Mouse (Mus musculus) forebrain, embryonic 14.5 days (tissue): ENCODE results near the gene Zbtb9. TPM values are rescaled to one million over a fixed set of nuclear protein-coding genes. Genes with fewer than 3 reads are reported as not detected.
A peak's percentile ranks its signal among the peaks of the same experiment; 100 is the strongest.

ENCODE experiments used
- ATAC-seq: fragments of 200-750 bp; cut with Nextera tagmentation; 2 replicates; pipeline ENCODE4 v1.8.0; 2017; ENCODE audit warnings: mild to moderate bottlenecking, moderate library complexity
- DNase-seq: peaks from one replicate; pipeline ENCODE4 v3.0.0-alpha.2; 2015; ENCODE audit warnings: low spot score
- H3K27ac ChIP-seq: fragments of 300-500 bp; sonication (generic); 2 replicates; pipeline ENCODE4 v1.5.1; 2014; ENCODE audit warnings: low read depth, mild to moderate bottlenecking, control low read depth, low read length, moderate library complexity
- H3K27me3 ChIP-seq: fragments of 300-500 bp; sonication (generic); replicated peaks from 2 replicates; pipeline ENCODE4 v1.6.1; 2014; ENCODE audit warnings: low read length, control low read depth, mixed read lengths; ENCODE audit not compliant: control insufficient read depth, insufficient read depth
- H3K36me3 ChIP-seq: fragments of 300-500 bp; sonication (generic); 2 replicates; pipeline ENCODE4 v1.6.1; 2014; ENCODE audit warnings: low read length, control low read depth; ENCODE audit not compliant: control insufficient read depth, insufficient read depth
- H3K4me1 ChIP-seq: fragments of 300-500 bp; sonication (generic); 2 replicates; pipeline ENCODE4 v1.6.1; 2014; ENCODE audit warnings: antibody characterized with exemption, low read length, control low read depth; ENCODE audit not compliant: control insufficient read depth, insufficient read depth
- H3K4me2 ChIP-seq: fragments of 300-500 bp; sonication (generic); 2 replicates; pipeline ENCODE4 v1.6.1; 2014; ENCODE audit warnings: mild to moderate bottlenecking, control low read depth, low read length
- H3K4me3 ChIP-seq: fragments of 300-500 bp; sonication (generic); 2 replicates; pipeline ENCODE4 v1.5.1; 2014; ENCODE audit warnings: low read depth, low read length, control low read depth
- H3K9ac ChIP-seq: fragments of 300-500 bp; sonication (generic); 2 replicates; pipeline ENCODE4 v1.6.1; 2014; ENCODE audit warnings: mild to moderate bottlenecking, low read length, control low read depth, moderate library complexity
- H3K9me3 ChIP-seq: fragments of 300-500 bp; sonication (generic); replicated peaks from 2 replicates; pipeline ENCODE4 v1.6.1; 2016; ENCODE audit warnings: low read length, control low read depth, mixed read lengths; ENCODE audit not compliant: control insufficient read depth
- WGBS: fragments of 180-500 bp; shearing (Covaris S2); extraction: QIAGEN DNeasy Blood & Tissue Kit; methylation state at CpG from one replicate; pipeline ENCODE4 v1.1.7; 2014; 5-methylcytosine and 5-hydroxymethylcytosine counted together
- polyA plus RNA-seq: library from polyadenylated mRNA; unstranded; fragments of >200 nt; fragmentation: Nextera tagmentation; extraction: Ambion mirVana; gene quantifications from 2 replicates; pipeline ENCODE4 v1.2.1, GENCODE M21; 2014

The Zbtb9 gene
- polyA plus RNA-seq, 1 experiment from 2014 or later = 9.1 TPM

DNA sequence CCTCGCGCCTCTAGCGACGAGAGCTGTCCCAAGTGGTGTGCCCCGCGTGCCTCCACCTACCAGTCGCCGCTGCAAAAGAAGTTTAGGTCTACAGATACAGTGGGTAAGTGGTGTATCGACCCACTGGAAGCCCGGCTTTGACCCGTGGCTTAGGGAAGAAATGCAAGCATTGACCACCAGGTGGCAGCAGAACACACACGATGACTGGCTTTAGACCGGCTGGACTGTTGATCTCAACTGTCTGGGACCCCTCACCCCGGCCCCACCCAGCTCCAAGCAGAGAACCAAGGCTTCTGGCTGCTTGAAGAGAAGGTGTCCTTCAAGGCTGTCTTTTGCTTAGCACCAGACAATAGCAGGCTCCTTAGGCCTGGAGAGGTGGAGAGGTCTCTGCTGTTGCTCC lies 59.9 kb downstream of the Zbtb9 start:
- Histone ChIP-seq H3K9me3 (no peaks in the 10 kb centered on the region), H3K36me3 (no peaks in the 10 kb centered on the region), H3K9ac (no peak overlapping the region), H3K27me3 (no peaks in the 10 kb centered on the region), H3K4me1 (no peaks in the 10 kb centered on the region), H3K27ac (no peak overlapping the region), H3K4me2 (no peak overlapping the region), H3K4me3 (no peak overlapping the region)
- 1% methylated on average over 13 of the region's 14 CpGs for WGBS
- peak; percentile 80 for DNase-seq
- ATAC-seq = peak; percentile 58; the same call in 1 of the 2 replicates

- Histone ChIP-seq H3K9ac (no peak overlapping the region), H3K9me3 (no peaks in the 10 kb centered on the region), H3K4me2 (no peak overlapping the region), H3K4me3 (no peak overlapping the region), H3K27me3 (no peaks in the 10 kb centered on the region), H3K27ac (no peak overlapping the region), H3K36me3 (no peaks in the 10 kb centered on the region), H3K4me1 (peaks cover 3% of the 10 kb centered on the region; the same call in 1 of the 2 replicates)
- DNase-seq (no peak), ATAC-seq (no peak)
- 74% methylated on average over 7 of the region's 7 CpGs for WGBS
Observed at GRCm38 (mm10) chr17:27036465-27036864, 63.5 kb downstream of the Zbtb9 start.

GRCm38 (mm10) chr17:27038335-27039050 lies 65.5 kb downstream of the Zbtb9 start:
- no peak overlapping the region for H3K9ac ChIP-seq
- H3K9me3 ChIP-seq = no peaks in the 10 kb centered on the region
- H3K27ac ChIP-seq = no peak overlapping the region
- no peak overlapping the region for H3K4me2 ChIP-seq
- H3K27me3 ChIP-seq = no peaks in the 10 kb centered on the region
- ATAC-seq = no peak
- 39% methylated on average over 18 of the region's 18 CpGs for WGBS
- DNase-seq = peak; percentile 10
- H3K4me1 ChIP-seq = peaks cover 3% of the 10 kb centered on the region; the same call in 1 of the 2 replicates
- H3K36me3 ChIP-seq = no peaks in the 10 kb centered on the region
- no peak overlapping the region for H3K4me3 ChIP-seq

- no peak for ATAC-seq
- Histone ChIP-seq H3K4me3 (no peak overlapping the region), H3K27me3 (no peaks in the 10 kb centered on the region), H3K4me1 (peaks cover 3% of the 10 kb centered on the region; the same call in 1 of the 2 replicates), H3K36me3 (no peaks in the 10 kb centered on the region), H3K9me3 (no peaks in the 10 kb centered on the region), H3K27ac (no peak overlapping the region), H3K4me2 (no peak overlapping the region), H3K9ac (no peak overlapping the region)
- WGBS = 63% methylated on average over 10 of the region's 10 CpGs
- DNase-seq = no peak
Observed at GRCm38 (mm10) chr17:27039432-27040102, 66.6 kb downstream of the Zbtb9 start.

DNA sequence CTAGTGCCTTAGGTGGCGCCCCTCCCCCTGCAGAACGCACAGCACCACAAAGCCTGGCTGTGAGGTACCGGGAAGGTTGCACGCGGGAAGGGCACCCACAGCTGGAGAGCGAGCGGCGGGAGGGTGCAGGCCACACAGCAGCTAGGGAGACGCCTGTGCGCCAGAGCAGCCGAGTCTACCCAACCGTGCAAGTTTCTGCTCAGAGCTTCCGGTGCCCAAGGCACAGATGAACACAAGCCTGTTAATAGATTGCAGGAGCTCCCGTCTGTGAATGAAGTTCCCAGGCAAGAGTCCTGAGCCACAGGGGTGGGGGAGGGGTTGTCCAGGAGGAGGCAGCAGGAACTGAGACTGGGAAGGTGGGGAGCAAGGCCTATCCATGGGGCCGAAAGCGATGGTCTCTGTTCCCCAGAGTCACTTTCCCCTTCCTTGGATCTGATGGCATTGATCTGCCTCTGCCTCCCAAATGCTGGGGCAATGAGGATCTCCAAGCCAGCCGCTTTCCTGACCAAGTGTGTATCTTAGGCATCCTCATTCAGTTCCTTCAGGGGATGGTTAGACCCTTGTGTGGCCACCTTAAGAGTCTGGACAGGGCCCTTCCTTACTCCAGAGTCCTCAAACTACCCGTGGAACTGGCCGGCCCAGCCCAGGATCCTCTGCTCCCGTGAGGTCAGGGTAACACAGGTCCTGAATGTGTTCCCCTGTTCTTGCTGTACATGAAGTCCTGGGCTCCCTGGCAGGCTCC lies 67.5 kb downstream of the Zbtb9 start:
- Histone ChIP-seq H3K4me1 (peaks cover 3% of the 10 kb centered on the region; the same call in 1 of the 2 replicates), H3K4me2 (peak overlapping the region; percentile 40), H3K27me3 (no peaks in the 10 kb centered on the region), H3K9ac (0 out of 2 replicates have a peak overlapping the region, but pooled peaks have one; percentile 17), H3K9me3 (no peaks in the 10 kb centered on the region), H3K36me3 (no peaks in the 10 kb centered on the region), H3K4me3 (no peak overlapping the region), H3K27ac (no peak overlapping the region)
- DNase-seq (peak; percentile 48), ATAC-seq (0 out of 2 replicates have a peak, but pooled peaks have one; percentile 12)
- 15% methylated on average over 20 of the region's 20 CpGs for WGBS

DNA sequence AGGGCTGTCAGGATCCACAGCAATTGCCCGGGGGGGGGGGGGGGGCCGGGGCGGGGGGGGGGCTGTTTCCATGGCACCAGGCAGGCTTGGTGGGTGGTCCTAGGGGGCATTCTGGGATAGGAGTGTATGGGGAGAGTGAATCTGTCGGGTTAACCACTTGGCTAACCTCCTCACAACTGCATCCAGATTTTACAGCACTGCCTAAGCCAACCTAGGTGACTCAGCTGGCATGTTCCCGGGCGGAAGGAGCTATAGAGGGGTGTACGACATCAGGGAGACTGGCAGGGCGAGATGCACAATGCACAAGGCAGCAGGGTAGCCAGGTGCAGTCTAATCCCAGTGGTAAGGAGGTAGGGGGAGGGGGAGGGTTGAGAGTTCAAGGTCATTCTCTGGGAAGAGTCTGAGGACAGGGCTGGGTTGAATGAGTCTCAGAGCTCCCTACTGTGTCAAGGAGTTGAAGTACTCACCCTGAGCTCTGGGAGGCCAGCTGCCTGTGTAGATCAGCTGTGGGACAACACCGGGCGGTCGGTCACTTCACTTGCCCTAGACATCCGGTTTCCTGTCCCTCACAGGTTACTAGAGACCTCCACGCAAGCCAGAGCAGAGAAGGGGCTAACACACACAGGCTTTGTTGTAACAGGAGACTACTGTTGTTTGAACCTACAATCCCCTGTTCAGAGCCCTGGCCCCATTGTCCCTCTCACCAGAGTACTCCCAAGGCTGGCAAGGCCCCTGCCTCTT lies 68.2 kb downstream of the Zbtb9 start:
- H3K4me3 ChIP-seq = no peak overlapping the region
- no peak overlapping the region for H3K4me2 ChIP-seq
- peaks cover 3% of the 10 kb centered on the region; the same call in 1 of the 2 replicates for H3K4me1 ChIP-seq
- H3K9me3 ChIP-seq = no peaks in the 10 kb centered on the region
- H3K27me3 ChIP-seq = no peaks in the 10 kb centered on the region
- H3K27ac ChIP-seq = no peak overlapping the region
- ATAC-seq (no peak), DNase-seq (no peak)
- no peaks in the 10 kb centered on the region for H3K36me3 ChIP-seq
- 42% methylated on average over 10 of the region's 13 CpGs for WGBS
- no peak overlapping the region for H3K9ac ChIP-seq

GRCm38 (mm10) chr17:27041787-27042055 lies 68.8 kb downstream of the Zbtb9 start:
- Histone ChIP-seq H3K27ac (no peak overlapping the region), H3K27me3 (no peaks in the 10 kb centered on the region), H3K9me3 (no peaks in the 10 kb centered on the region), H3K36me3 (no peaks in the 10 kb centered on the region), H3K4me1 (peaks cover 3% of the 10 kb centered on the region; the same call in 1 of the 2 replicates), H3K4me2 (no peak overlapping the region), H3K4me3 (no peak overlapping the region), H3K9ac (no peak overlapping the region)
- 92% methylated on average over 2 of the region's 2 CpGs for WGBS
- no peak for DNase-seq
- ATAC-seq = no peak

DNA sequence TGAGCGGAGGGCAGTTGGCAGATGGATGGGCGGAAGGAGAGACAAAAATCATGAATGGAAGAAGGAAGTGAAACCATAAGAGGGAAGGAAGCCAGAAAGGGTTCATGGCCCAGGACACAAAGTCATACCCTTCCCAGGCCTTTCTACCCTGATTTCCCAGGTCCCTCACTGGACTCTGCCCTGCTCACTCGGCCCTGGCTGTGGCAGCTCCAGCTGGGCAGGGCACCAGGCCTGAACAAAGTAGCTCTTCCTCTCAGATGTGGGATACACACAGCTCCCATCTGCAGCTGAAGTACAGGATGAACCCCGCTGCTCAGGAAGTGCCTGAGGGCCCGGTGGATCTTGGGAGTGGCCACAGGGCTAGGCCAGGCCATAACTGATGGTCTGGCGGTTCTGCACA lies 69.9 kb downstream of the Zbtb9 start:
- no peak overlapping the region for H3K4me3 ChIP-seq
- no peak overlapping the region for H3K4me2 ChIP-seq
- ATAC-seq (no peak), DNase-seq (no peak)
- H3K27me3 ChIP-seq = no peaks in the 10 kb centered on the region
- H3K9ac ChIP-seq = no peak overlapping the region
- peaks cover 3% of the 10 kb centered on the region; the same call in 1 of the 2 replicates for H3K4me1 ChIP-seq
- no peak overlapping the region for H3K27ac ChIP-seq
- no peaks in the 10 kb centered on the region for H3K36me3 ChIP-seq
- WGBS = 89% methylated on average over 5 of the region's 6 CpGs
- H3K9me3 ChIP-seq = no peaks in the 10 kb centered on the region
